In genomic region chr6:118870241-118870841, GRCm38 (mm10) we compare ENCODE assay signal across 13 mouse cellular contexts.
A peak's percentile ranks its signal among the peaks of the same experiment; 100 is the strongest.
DNase-seq lines count a peak whose midpoint lies in the region; ATAC-seq lines count a peak whose summit lies in the region.
"Had no signal": no experiment of that assay in that cellular context is flagged by ENCODE, and none has a peak within 500 bp of the region (broad histone marks: within the 10 kb centered on the region; RNA-seq: fewer than 3 reads in every experiment).

No protein-coding gene starts in this region.

- DNase-seq in heart, adult 11 months = peak; percentile 90
- no peak for DNase-seq in heart, postnatal 4 days
- peak; percentile 47 for DNase-seq in cerebellum, adult 11 months
- peak; percentile 76 for DNase-seq in cerebellum, adult 9-11 months
- peak; percentile 10 for DNase-seq in gonadal fat pad, adult 2 months (ENCODE audit: low read depth)
- DNase-seq in left cerebral cortex, adult 8-10 months (ENCODE audit: low spot score in 2 of 2) = no peak
- DNase-seq: adrenal gland, adult 2 months; gastrocnemius, postnatal 14 days; kidney, adult 11 months; lung, postnatal 36 days; right cerebral cortex, postnatal 4 days had no signal

- no peak for ATAC-seq in granulocyte monocyte progenitor cell, adult 5-6 weeks (replicated peaks; ENCODE audit: poor library complexity, severe bottlenecking)
- ATAC-seq: midbrain, embryonic 15.5 days had no signal

Comparison
In these comparisons a context has a peak if more than half of its experiments do, and no peak if none do; other contexts are left out.
1. DNase-seq: peak in heart, adult 11 months (single experiment), cerebellum, adult 11 months (single experiment), cerebellum, adult 9-11 months (single experiment) and gonadal fat pad, adult 2 months (single experiment); none in heart, postnatal 4 days (single experiment) and left cerebral cortex, adult 8-10 months (0 of 2).